Mouse (Mus musculus): ENCODE data around the gene Ssc5d.
"Not testable (repeated sequence)": the region's sequence is repeated elsewhere in the genome, so short reads cannot be mapped to it uniquely, and the experiment has no call there.

Ssc5d gene

GRCm38 (mm10) chr7:4925441-4926381 is at the start of gene Ssc5d:
TSS of gene Ssc5d (plus strand) at chr7:4925785.
- peak; percentile 65 for DNase-seq (ENCODE audit: low spot score)

- peak; percentile 94 for DNase-seq (ENCODE audit: low spot score)
Measured at GRCm38 (mm10) chr7:4876753-4877221, 48.8 kb upstream of the Ssc5d start, which contains the start of gene Isoc2a. TSS of gene Isoc2a (plus strand) at chr7:4877153.

- DNase-seq (ENCODE audit: low spot score), result no peak
Measured at GRCm38 (mm10) chr7:4877226-4877625, 48.4 kb upstream of the Ssc5d start.

GRCm38 (mm10) chr7:4878186-4878585 is 47.4 kb upstream of the Ssc5d start:
- no peak for DNase-seq (ENCODE audit: low spot score)

- DNase-seq (ENCODE audit: low spot score), result not testable (repeated sequence)
Measured at GRCm38 (mm10) chr7:4879036-4879435, 46.5 kb upstream of the Ssc5d start.

- DNase-seq (ENCODE audit: low spot score), result no peak
Measured at GRCm38 (mm10) chr7:4886680-4887079, 38.9 kb upstream of the Ssc5d start.

GRCm38 (mm10) chr7:4895186-4895585 is 30.4 kb upstream of the Ssc5d start:
- no peak for DNase-seq (ENCODE audit: low spot score)

- DNase-seq (ENCODE audit: low spot score), result peak; percentile 28
Measured at GRCm38 (mm10) chr7:4898851-4899648, 26.5 kb upstream of the Ssc5d start.

- peak; percentile 44 for DNase-seq (ENCODE audit: low spot score)
Measured at GRCm38 (mm10) chr7:4899649-4900522, 25.7 kb upstream of the Ssc5d start.

- DNase-seq (ENCODE audit: low spot score), result no peak
Measured at GRCm38 (mm10) chr7:4900523-4900851, 25.1 kb upstream of the Ssc5d start.

- peak; percentile 44 for DNase-seq (ENCODE audit: low spot score)
Measured at GRCm38 (mm10) chr7:4901171-4901570, 24.4 kb upstream of the Ssc5d start.

- DNase-seq (ENCODE audit: low spot score), result no peak
Measured at GRCm38 (mm10) chr7:4902404-4902803, 23.2 kb upstream of the Ssc5d start.

- DNase-seq (ENCODE audit: low spot score), result no peak
Measured at GRCm38 (mm10) chr7:4906466-4906950, 19.1 kb upstream of the Ssc5d start, which contains the start of gene Gm36210. TSS of gene Gm36210 (minus strand) at chr7:4906516.

- DNase-seq (ENCODE audit: low spot score), result peak; percentile 90
Measured at GRCm38 (mm10) chr7:4911561-4911960, 14.0 kb upstream of the Ssc5d start.

GRCm38 (mm10) chr7:4912248-4912647 is 13.3 kb upstream of the Ssc5d start:
- DNase-seq (ENCODE audit: low spot score), result no peak

- DNase-seq (ENCODE audit: low spot score), result peak; percentile 100
Measured at GRCm38 (mm10) chr7:4915007-4915665, 10.4 kb upstream of the Ssc5d start, which contains the start of gene Zfp628. TSS of gene Zfp628 (plus strand) at chr7:4915217.

- DNase-seq (ENCODE audit: low spot score), result peak; percentile 35
Measured at GRCm38 (mm10) chr7:4915669-4916416, 9.7 kb upstream of the Ssc5d start.

- no peak for DNase-seq (ENCODE audit: low spot score)
Measured at GRCm38 (mm10) chr7:4917494-4917893, 8.1 kb upstream of the Ssc5d start.

GRCm38 (mm10) chr7:4918681-4919080 is 6.9 kb upstream of the Ssc5d start:
- no peak for DNase-seq (ENCODE audit: low spot score)

GRCm38 (mm10) chr7:4919096-4919495 is 6.5 kb upstream of the Ssc5d start:
- DNase-seq (ENCODE audit: low spot score), result no peak
